10 mouse cellular contexts compared by ENCODE assay signal in the genomic region with DNA sequence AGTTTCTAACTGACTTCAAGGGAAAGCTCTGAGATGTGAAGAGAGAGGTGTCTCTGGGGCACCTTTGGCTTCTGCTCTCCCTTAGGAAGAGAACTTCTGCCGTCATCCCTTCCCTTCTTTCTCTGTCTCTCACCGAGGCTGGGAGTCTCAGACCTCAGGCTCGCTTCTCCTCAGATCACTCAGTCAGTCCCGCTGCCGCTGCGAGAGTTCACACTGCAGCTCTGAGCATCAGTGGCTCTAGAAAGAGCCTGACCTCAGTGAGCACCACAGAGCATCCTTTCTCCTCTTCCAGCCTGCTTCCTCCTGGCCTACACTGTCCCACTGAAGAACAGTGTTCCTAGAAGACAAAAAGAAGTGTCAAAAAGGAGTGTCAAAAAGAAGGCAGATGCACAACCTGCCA.
A peak's percentile ranks its signal among the peaks of the same experiment; 100 is the strongest.
DNase-seq lines count a peak whose midpoint lies in the region; ATAC-seq and TF ChIP-seq lines count a peak whose summit lies in the region.
"Had no signal": no experiment of that assay in that cellular context is flagged by ENCODE, and none has a peak within 500 bp of the region (broad histone marks: within the 10 kb centered on the region; RNA-seq: fewer than 3 reads in every experiment).

No protein-coding gene starts in this region.

- no peaks in the 10 kb centered on the region for H3K36me3 ChIP-seq in stomach, embryonic 14.5 days (ENCODE audit: control insufficient read depth, insufficient read depth, low read length)
- H3K36me3 ChIP-seq in stomach, postnatal 0 days (ENCODE audit: control insufficient read depth, insufficient read depth, low read length), result no peaks in the 10 kb centered on the region
- H3K36me3 ChIP-seq in limb, embryonic 13.5 days, result no peaks in the 10 kb centered on the region
- H3K36me3 ChIP-seq in stomach, embryonic 16.5 days (ENCODE audit: control insufficient read depth, insufficient read depth, low read length), result no peaks in the 10 kb centered on the region

- H3K4me3 ChIP-seq in stomach, embryonic 14.5 days (ENCODE audit: low read depth, low read length), result 0 out of 2 replicates have a peak overlapping the region, but pooled peaks have one; percentile 3
- H3K4me3 ChIP-seq in stomach, postnatal 0 days (ENCODE audit: low read depth, low read length), result no peak overlapping the region
- H3K4me3 ChIP-seq in limb, embryonic 13.5 days, result peak overlapping the region; percentile 3
- 0 out of 2 replicates have a peak overlapping the region, but pooled peaks have one; percentile 12 for H3K4me3 ChIP-seq in stomach, embryonic 16.5 days (replicated peaks; ENCODE audit: low read length)

- peak; percentile 11 for DNase-seq in cerebellum, adult 11 months
- no peak for DNase-seq in cerebellum, adult 9-11 months
- no peak for DNase-seq in stomach, postnatal 0 days (ENCODE audit: low spot score)
- no peak for DNase-seq in yolk sac, embryonic 10.5 days (ENCODE audit: low spot score)
- no peak for DNase-seq in frontal cortex, postnatal 10 days (ENCODE audit: low spot score in 2 of 2)
- DNase-seq: kidney, adult 8-10 months had no signal

- 21% methylated on average over 6 of the region's 6 CpGs for WGBS in stomach, embryonic 14.5 days
- 43% methylated on average over 6 of the region's 6 CpGs for WGBS in stomach, postnatal 0 days
- WGBS in limb, embryonic 13.5 days, result 17% methylated on average over 6 of the region's 6 CpGs
- WGBS in stomach, embryonic 16.5 days, result 38% methylated on average over 6 of the region's 6 CpGs

- H3K9me3 ChIP-seq in stomach, embryonic 14.5 days (ENCODE audit: control insufficient read depth, low read depth, low read length), result no peaks in the 10 kb centered on the region
- no peaks in the 10 kb centered on the region for H3K9me3 ChIP-seq in stomach, postnatal 0 days (ENCODE audit: control insufficient read depth, low read length)
- no peaks in the 10 kb centered on the region for H3K9me3 ChIP-seq in limb, embryonic 13.5 days
- H3K9me3 ChIP-seq in stomach, embryonic 16.5 days (replicated peaks; ENCODE audit: control insufficient read depth, low read length), result 0 out of 2 replicates have a peak, but pooled peaks cover 3% of the 10 kb centered on the region

- H3K4me1 ChIP-seq in stomach, embryonic 14.5 days (ENCODE audit: control insufficient read depth, insufficient read depth, low read length), result no peaks in the 10 kb centered on the region
- H3K4me1 ChIP-seq in stomach, postnatal 0 days (replicated peaks; ENCODE audit: control insufficient read depth, insufficient read depth), result no peaks in the 10 kb centered on the region
- peaks cover 21% of the 10 kb centered on the region for H3K4me1 ChIP-seq in limb, embryonic 13.5 days
- peaks cover 4% of the 10 kb centered on the region; the same call in 1 of the 2 replicates for H3K4me1 ChIP-seq in stomach, embryonic 16.5 days (ENCODE audit: control insufficient read depth, insufficient read depth, low read length)

- H3K9ac ChIP-seq in stomach, embryonic 14.5 days (replicated peaks; ENCODE audit: low read depth, low read length), result no peak overlapping the region
- H3K9ac ChIP-seq in stomach, postnatal 0 days (ENCODE audit: low read length), result no peak overlapping the region
- no peak overlapping the region for H3K9ac ChIP-seq in limb, embryonic 13.5 days
- H3K9ac ChIP-seq in stomach, embryonic 16.5 days (ENCODE audit: low read length), result no peak overlapping the region

- no peak for ATAC-seq in stomach, embryonic 14.5 days (ENCODE audit: insufficient number of reproducible peaks, insufficient read depth, low FRiP score, low read depth)
- no peak for ATAC-seq in stomach, postnatal 0 days (ENCODE audit: low FRiP score, low TSS enrichment)
- ATAC-seq in limb, embryonic 13.5 days (ENCODE audit: low FRiP score, low read depth), result no peak
- no peak for ATAC-seq in stomach, embryonic 16.5 days (ENCODE audit: insufficient read depth, low FRiP score)

- H3K4me2 ChIP-seq in stomach, embryonic 14.5 days (replicated peaks; ENCODE audit: low read depth, low read length), result peak overlapping the region; percentile 17; the same call in 1 of the 2 replicates
- H3K4me2 ChIP-seq in stomach, postnatal 0 days (replicated peaks; ENCODE audit: low read depth), result no peak overlapping the region
- H3K4me2 ChIP-seq in limb, embryonic 13.5 days (replicated peaks), result peak overlapping the region; percentile 49
- peak overlapping the region; percentile 22 for H3K4me2 ChIP-seq in stomach, embryonic 16.5 days (ENCODE audit: low read depth, low read length)

- no peak for TF ChIP-seq CTCF in stomach, postnatal 0 days (IDR thresholded peaks at IDR 0.05; ENCODE audit: low read depth)

- no peak overlapping the region for H3K27ac ChIP-seq in stomach, embryonic 14.5 days (ENCODE audit: low read length)
- H3K27ac ChIP-seq in stomach, postnatal 0 days (replicated peaks), result no peak overlapping the region
- H3K27ac ChIP-seq in limb, embryonic 13.5 days, result no peak overlapping the region
- H3K27ac ChIP-seq in stomach, embryonic 16.5 days (ENCODE audit: low read length), result no peak overlapping the region
- H3K27ac ChIP-seq: macrophage had no signal

- H3K27me3 ChIP-seq in stomach, embryonic 14.5 days (ENCODE audit: control insufficient read depth, insufficient read depth, low read length), result 0 out of 2 replicates have a peak, but pooled peaks cover 3% of the 10 kb centered on the region
- H3K27me3 ChIP-seq in stomach, postnatal 0 days (ENCODE audit: control insufficient read depth, insufficient read depth, low read length), result no peaks in the 10 kb centered on the region
- H3K27me3 ChIP-seq in limb, embryonic 13.5 days, result peaks cover 31% of the 10 kb centered on the region
- peaks cover 3% of the 10 kb centered on the region; the same call in 1 of the 2 replicates for H3K27me3 ChIP-seq in stomach, embryonic 16.5 days (ENCODE audit: control insufficient read depth, insufficient read depth, low read length)

- no peak for TF ChIP-seq EP300 in stomach, postnatal 0 days (optimal IDR thresholded peaks at IDR 0.05)
